Mouse (Mus musculus) midbrain, embryonic 12.5 days (tissue): ENCODE measurements at regions not wholly inside any gene's neighbourhood (a gene's known extent, or its start where the extent isn't known, plus 50 kb on each side); places are given as distances from the start of the nearest gene placed in this dataset.
"Not testable (repeated sequence)": the region's sequence is repeated elsewhere in the genome, so short reads cannot be mapped to it uniquely, and the experiment has no call there.

Experiments used
- ATAC-seq: fragments of 200-750 bp; cut with Nextera tagmentation; 2 replicates; pipeline ENCODE4 v1.8.0; 2017; ENCODE audit warnings: low read depth, moderate TSS enrichment, moderate library complexity; ENCODE audit not compliant: low FRiP score
- H3K27ac ChIP-seq: fragments of 300-500 bp; sonication (generic); replicated peaks from 2 replicates; pipeline ENCODE4 v1.5.1; 2016; ENCODE audit warnings: mild to moderate bottlenecking
- H3K27me3 ChIP-seq: fragments of 300-500 bp; sonication (generic); 2 replicates; pipeline ENCODE4 v1.6.1; 2016; ENCODE audit warnings: mild to moderate bottlenecking
- H3K36me3 ChIP-seq: fragments of 300-500 bp; sonication (generic); 2 replicates; pipeline ENCODE4 v1.6.1; 2016
- H3K4me1 ChIP-seq: fragments of 300-500 bp; sonication (generic); 2 replicates; pipeline ENCODE4 v1.6.1; 2016
- H3K4me2 ChIP-seq: fragments of 300-500 bp; sonication (generic); replicated peaks from 2 replicates; pipeline ENCODE4 v1.6.1; 2016; ENCODE audit warnings: mild to moderate bottlenecking, moderate library complexity
- H3K4me3 ChIP-seq: fragments of 300-500 bp; sonication (generic); 2 replicates; pipeline ENCODE4 v1.5.1; 2016; ENCODE audit warnings: mild to moderate bottlenecking
- H3K9ac ChIP-seq: fragments of 300-500 bp; sonication (generic); replicated peaks from 2 replicates; pipeline ENCODE4 v1.6.1; 2016; ENCODE audit warnings: mild to moderate bottlenecking, moderate library complexity
- H3K9me3 ChIP-seq: fragments of 300-500 bp; sonication (generic); 2 replicates; pipeline ENCODE4 v1.6.1; 2016; ENCODE audit warnings: mild to moderate bottlenecking
- WGBS: fragments of 180-500 bp; shearing (Covaris S2); methylation state at CpG from one replicate; pipeline ENCODE4 v1.1.7; 2016; 5-methylcytosine and 5-hydroxymethylcytosine counted together

DNA sequence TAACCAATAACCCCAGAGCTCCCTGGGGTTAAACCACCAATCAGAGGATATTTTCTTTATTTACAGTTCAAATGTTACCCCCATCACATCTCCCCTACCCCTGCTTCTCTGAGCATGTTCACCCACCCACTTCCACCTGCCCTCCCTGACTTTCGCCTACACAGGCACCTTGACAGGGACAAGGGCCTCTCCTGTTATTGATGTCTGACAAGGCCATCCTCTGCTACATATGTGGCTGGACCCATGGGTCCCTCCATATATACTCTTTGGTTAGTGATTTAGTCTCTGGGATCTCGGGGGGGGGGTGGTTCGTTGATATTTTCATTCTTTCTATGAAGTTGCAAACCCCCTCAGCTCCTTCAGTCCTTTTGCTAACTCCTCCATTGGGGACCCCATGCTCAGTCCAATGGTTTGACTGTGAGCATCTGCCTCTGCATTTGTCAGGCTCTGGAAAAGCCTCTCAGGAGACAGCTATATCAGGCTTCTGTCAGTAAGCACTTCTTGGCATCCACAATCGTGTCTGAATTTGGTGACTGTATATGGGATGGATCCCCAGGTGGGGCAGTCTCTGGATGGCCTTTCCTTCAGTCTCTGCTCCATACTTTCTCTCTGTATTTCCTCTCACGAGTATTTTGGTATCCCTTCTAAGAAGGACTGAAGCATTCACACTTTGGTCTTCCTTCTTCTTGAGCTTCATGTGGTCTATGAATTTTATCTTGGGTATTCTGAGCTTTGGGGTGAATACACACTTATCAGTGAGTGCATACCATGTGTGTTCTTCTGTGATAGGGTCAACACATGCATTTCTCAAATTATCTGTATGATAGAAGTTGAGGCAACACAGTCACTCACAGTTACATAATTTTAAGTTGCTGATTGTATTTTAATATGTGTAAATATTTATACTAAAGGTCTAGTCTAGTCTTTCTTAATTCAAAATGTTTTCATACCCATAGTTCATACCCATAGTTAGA lies 220.8 kb upstream of the Tusc1 start:
- no peak overlapping the region for H3K27ac ChIP-seq
- no peak for ATAC-seq
- 87% methylated on average over 5 of the region's 5 CpGs for WGBS
- no peaks in the 10 kb centered on the region for H3K4me1 ChIP-seq
- H3K4me2 ChIP-seq = no peak overlapping the region
- no peak overlapping the region for H3K9ac ChIP-seq
- H3K4me3 ChIP-seq = no peak overlapping the region
- H3K9me3 ChIP-seq = no peaks in the 10 kb centered on the region
- no peaks in the 10 kb centered on the region for H3K36me3 ChIP-seq
- no peaks in the 10 kb centered on the region for H3K27me3 ChIP-seq

DNA sequence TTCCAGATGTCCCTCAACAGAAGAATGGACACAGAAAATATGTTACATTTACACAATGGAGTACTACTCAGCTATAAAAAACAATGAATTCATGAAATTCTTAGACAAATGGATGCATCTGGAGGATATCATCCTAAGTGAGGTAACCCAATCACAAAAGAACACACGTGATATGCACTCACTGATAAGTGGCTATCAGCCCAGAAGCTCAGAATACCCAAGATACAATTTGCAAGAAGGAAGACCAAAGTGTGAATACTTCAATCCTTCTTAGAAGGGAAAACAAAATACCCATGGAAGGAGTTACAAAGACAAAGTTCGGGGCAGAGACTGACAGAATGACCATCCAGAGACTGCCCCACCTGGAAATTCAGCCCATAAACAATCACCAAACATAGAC lies 219.9 kb upstream of the Tusc1 start:
- H3K27me3 ChIP-seq, H3K4me1 ChIP-seq, H3K36me3 ChIP-seq, H3K4me3 ChIP-seq, H3K9ac ChIP-seq, H3K27ac ChIP-seq, ATAC-seq, H3K4me2 ChIP-seq, H3K9me3 ChIP-seq: not testable (repeated sequence)
- WGBS = 85% methylated on average over 2 of the region's 2 CpGs

GRCm38 (mm10) chr4:93552489-93553160 lies 217.3 kb upstream of the Tusc1 start:
- Histone ChIP-seq H3K36me3 (no peaks in the 10 kb centered on the region), H3K9me3 (no peaks in the 10 kb centered on the region), H3K4me3 (no peak overlapping the region), H3K4me1 (no peaks in the 10 kb centered on the region), H3K27ac (no peak overlapping the region), H3K4me2 (no peak overlapping the region), H3K9ac (no peak overlapping the region), H3K27me3 (no peaks in the 10 kb centered on the region)
- no peak for ATAC-seq
- WGBS = 82% methylated on average over 4 of the region's 4 CpGs

DNA sequence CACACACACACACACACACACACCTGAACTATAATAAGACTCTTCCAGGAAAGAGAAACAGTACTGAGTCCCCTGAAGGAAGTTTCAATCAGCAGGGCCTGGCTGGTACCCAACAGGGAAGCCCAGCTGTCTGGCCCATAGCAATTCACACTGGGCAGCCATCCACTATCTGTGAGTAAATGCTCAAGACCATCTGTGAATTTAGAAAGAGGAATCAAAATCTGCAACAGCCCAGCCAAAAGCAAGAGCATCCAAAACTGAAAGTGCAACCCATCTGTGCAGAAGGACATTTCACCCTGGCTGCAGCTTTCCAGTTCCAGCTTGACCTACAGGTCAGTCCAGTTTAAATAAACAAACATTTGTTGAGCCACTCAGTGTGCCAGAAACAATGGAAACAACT lies 215.8 kb upstream of the Tusc1 start:
- Histone ChIP-seq H3K9ac (no peak overlapping the region), H3K36me3 (no peaks in the 10 kb centered on the region), H3K27ac (no peak overlapping the region), H3K9me3 (no peaks in the 10 kb centered on the region), H3K27me3 (no peaks in the 10 kb centered on the region), H3K4me1 (no peaks in the 10 kb centered on the region), H3K4me2 (no peak overlapping the region), H3K4me3 (no peak overlapping the region)
- no peak for ATAC-seq

DNA sequence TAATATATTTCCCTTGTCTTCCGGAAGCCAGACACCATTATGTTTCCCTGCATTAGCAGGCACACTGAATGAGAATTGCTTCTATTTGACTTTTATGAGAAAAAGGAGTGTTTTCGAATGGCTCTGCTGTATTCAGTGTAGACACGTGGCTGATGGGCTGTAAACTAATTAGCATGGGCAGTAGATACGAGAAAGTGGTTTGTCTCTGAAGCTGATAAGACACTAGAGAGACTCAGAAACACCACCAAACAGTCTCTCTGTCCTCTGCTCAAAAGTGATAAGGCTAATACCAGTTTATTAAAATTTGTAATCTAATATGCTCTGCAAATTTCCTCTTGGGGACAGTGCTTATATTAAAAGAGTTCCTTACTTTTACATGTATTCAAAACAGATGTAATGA lies 205.3 kb upstream of the Tusc1 start:
- Histone ChIP-seq H3K4me2 (no peak overlapping the region), H3K27ac (no peak overlapping the region), H3K36me3 (no peaks in the 10 kb centered on the region), H3K9ac (no peak overlapping the region), H3K9me3 (no peaks in the 10 kb centered on the region), H3K4me1 (no peaks in the 10 kb centered on the region), H3K27me3 (no peaks in the 10 kb centered on the region), H3K4me3 (no peak overlapping the region)
- ATAC-seq = 0 out of 2 replicates have a peak, but pooled peaks have one; percentile 47
- 75% methylated on average over 4 of the region's 4 CpGs for WGBS

- Histone ChIP-seq H3K4me3 (no peak overlapping the region), H3K27ac (no peak overlapping the region), H3K4me1 (no peaks in the 10 kb centered on the region), H3K9me3 (no peaks in the 10 kb centered on the region), H3K27me3 (no peaks in the 10 kb centered on the region), H3K4me2 (no peak overlapping the region), H3K36me3 (no peaks in the 10 kb centered on the region), H3K9ac (no peak overlapping the region)
- 88% methylated on average over 2 of the region's 2 CpGs for WGBS
- no peak for ATAC-seq
These were observed 192.1 kb upstream of the Tusc1 start for GRCm38 (mm10) chr4:93527382-93527781.

- H3K4me2 ChIP-seq = no peak overlapping the region
- no peaks in the 10 kb centered on the region for H3K27me3 ChIP-seq
- H3K4me3 ChIP-seq = no peak overlapping the region
- no peak overlapping the region for H3K9ac ChIP-seq
- WGBS = 90% methylated on average over 5 of the region's 5 CpGs
- H3K4me1 ChIP-seq = no peaks in the 10 kb centered on the region
- no peaks in the 10 kb centered on the region for H3K36me3 ChIP-seq
- H3K9me3 ChIP-seq = no peaks in the 10 kb centered on the region
- no peak overlapping the region for H3K27ac ChIP-seq
- no peak for ATAC-seq
These were observed 185.3 kb upstream of the Tusc1 start for GRCm38 (mm10) chr4:93520454-93521100.

GRCm38 (mm10) chr4:93518925-93519324 lies 183.6 kb upstream of the Tusc1 start:
- no peak overlapping the region for H3K4me2 ChIP-seq
- no peaks in the 10 kb centered on the region for H3K36me3 ChIP-seq
- WGBS = 92% methylated on average over 5 of the region's 5 CpGs
- no peak overlapping the region for H3K27ac ChIP-seq
- no peaks in the 10 kb centered on the region for H3K9me3 ChIP-seq
- H3K9ac ChIP-seq = no peak overlapping the region
- no peaks in the 10 kb centered on the region for H3K4me1 ChIP-seq
- H3K27me3 ChIP-seq = no peaks in the 10 kb centered on the region
- no peak overlapping the region for H3K4me3 ChIP-seq
- no peak for ATAC-seq

DNA sequence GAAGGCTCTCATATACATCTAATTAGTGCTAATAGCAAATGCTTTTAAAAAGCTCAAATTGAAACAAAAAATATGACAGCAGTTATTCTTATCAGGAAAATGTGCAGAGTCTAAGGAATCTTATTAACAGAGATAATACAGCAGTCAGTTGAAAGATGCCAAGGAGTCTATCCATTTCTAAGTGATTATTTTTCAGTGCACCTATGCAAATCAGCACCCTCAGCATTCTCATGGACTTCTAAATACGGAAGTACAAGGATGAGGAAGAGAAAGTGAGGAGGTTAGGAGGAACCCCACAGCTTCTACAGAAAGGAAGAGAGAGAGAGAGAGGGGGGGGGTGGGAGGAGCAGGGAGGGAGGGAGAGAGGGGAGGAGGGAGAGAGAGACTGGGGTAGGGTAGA lies 175.5 kb upstream of the Tusc1 start:
- Histone ChIP-seq H3K9me3 (no peaks in the 10 kb centered on the region), H3K27ac (no peak overlapping the region), H3K9ac (no peak overlapping the region), H3K27me3 (no peaks in the 10 kb centered on the region), H3K4me1 (no peaks in the 10 kb centered on the region), H3K36me3 (no peaks in the 10 kb centered on the region), H3K4me3 (no peak overlapping the region), H3K4me2 (no peak overlapping the region)
- 36% methylated on average over 1 of the region's 1 CpGs for WGBS
- no peak for ATAC-seq

GRCm38 (mm10) chr4:93496871-93497270 lies 161.6 kb upstream of the Tusc1 start:
- H3K27ac ChIP-seq = no peak overlapping the region
- H3K9me3 ChIP-seq = no peaks in the 10 kb centered on the region
- no peak overlapping the region for H3K9ac ChIP-seq
- no peaks in the 10 kb centered on the region for H3K36me3 ChIP-seq
- WGBS = 79% methylated on average over 2 of the region's 2 CpGs
- H3K4me2 ChIP-seq = no peak overlapping the region
- no peaks in the 10 kb centered on the region for H3K27me3 ChIP-seq
- no peak overlapping the region for H3K4me3 ChIP-seq
- no peak for ATAC-seq
- no peaks in the 10 kb centered on the region for H3K4me1 ChIP-seq

- Histone ChIP-seq H3K27me3 (no peaks in the 10 kb centered on the region), H3K4me3 (no peak overlapping the region), H3K4me1 (no peaks in the 10 kb centered on the region), H3K9ac (no peak overlapping the region), H3K36me3 (no peaks in the 10 kb centered on the region), H3K27ac (no peak overlapping the region), H3K9me3 (no peaks in the 10 kb centered on the region), H3K4me2 (no peak overlapping the region)
- WGBS = 88% methylated on average over 4 of the region's 4 CpGs
- no peak for ATAC-seq
These were observed 159.0 kb upstream of the Tusc1 start for GRCm38 (mm10) chr4:93494319-93494718.

GRCm38 (mm10) chr4:93493905-93494304 lies 158.6 kb upstream of the Tusc1 start:
- ATAC-seq = no peak
- H3K4me1 ChIP-seq = no peaks in the 10 kb centered on the region
- no peak overlapping the region for H3K4me3 ChIP-seq

More at GRCm38 (mm10) chr4:93493905-93494304, 158.6 kb upstream of the Tusc1 start:
- Histone ChIP-seq H3K9ac (no peak overlapping the region), H3K4me2 (no peak overlapping the region), H3K9me3 (no peaks in the 10 kb centered on the region), H3K27me3 (no peaks in the 10 kb centered on the region), H3K36me3 (no peaks in the 10 kb centered on the region), H3K27ac (no peak overlapping the region)
- WGBS = 86% methylated on average over 2 of the region's 2 CpGs
